Mouse (Mus musculus): ENCODE measurements around the gene Prex1.

- TF ChIP-seq TAL1 (IDR thresholded peaks at IDR 0.05; ENCODE audit: low read length) (no peak), GATA1 (IDR thresholded peaks at IDR 0.05; ENCODE audit: low read length) (no peak)
Observed at GRCm38 (mm10) chr2:166637673-166637990, 76.0 kb downstream of the Prex1 start.

Data from erythroblast, embryonic 14.5 days (primary cell).